Mouse (Mus musculus) adrenal gland, adult (tissue): ENCODE results near the gene Sart3.
A peak's percentile ranks its signal among the peaks of the same experiment; 100 is the strongest.

ENCODE experiments used
- DNase-seq, 2 experiments: peaks; one replicate each; pipeline ENCODE4 v3.0.0; 2022 to 2023; ENCODE audit warnings: low spot score in 1 of 2; ENCODE audit not compliant: inconsistent age in 2 of 2

Sart3 gene

DNA sequence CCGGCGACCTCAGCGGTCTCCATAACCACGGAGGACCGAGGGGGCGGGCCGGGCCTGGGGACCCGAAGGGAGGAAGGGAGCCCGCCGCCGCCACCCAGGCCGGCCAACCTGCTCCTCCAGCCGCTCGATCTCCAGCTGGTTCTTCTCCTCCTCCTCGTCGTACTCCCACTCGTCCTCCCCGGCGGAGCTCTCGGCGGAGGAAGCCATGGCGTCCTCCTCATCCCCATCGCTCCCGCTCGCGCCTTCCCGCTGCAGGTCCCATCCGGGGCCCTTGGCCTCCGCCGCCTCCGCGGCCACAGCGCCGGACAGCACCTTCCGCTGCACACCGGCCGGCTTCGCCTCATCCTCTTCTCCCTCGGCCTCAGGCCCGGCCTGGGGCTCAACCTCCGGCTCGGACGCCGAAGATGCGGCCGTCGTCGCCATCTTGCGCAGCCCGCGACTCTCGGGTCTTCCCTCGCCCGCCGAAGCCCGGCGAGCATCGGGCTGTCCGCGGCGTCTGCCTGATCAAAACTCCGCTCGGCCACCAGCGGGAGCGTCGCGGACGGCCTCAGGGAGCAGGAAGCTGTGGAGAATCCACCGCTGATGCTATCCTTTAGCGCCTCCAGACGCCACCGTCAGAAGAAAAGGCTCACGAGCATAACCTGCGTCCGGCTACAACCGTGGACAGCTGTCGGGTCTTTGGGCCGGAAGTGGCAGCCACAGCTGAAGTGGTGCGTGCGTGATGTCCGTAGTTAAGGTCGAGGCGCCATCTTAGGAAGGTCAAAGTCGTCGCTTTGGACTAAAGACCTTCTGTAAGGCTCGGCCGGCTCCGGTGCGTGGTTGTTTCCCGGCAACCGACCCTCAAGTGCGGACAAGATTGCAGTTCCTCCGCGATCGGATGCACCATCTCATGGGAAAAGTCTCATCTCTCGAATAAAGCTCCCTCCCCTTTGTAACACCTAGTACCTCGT, 822 bp downstream of the Sart3 start:
- DNase-seq = peak; percentile 91 to 97

DNA sequence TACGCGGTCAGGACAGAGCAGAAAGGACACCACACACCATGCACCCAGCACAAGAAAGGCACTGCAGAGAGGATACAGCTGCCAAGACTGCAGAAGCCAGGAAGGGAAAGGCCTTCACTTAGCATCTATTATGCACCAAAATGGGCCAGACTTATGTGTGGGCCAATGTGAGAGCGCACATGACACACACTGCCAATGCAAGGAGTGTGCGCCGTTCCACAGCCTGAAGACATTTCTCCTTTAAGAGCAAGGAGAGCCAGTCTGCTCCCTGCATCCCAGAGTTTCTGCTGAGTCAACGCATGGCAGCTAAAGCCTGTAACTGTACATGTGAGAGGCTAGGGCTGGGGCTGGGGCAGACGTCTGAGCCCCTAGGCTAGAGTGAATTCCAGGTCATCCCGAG, 3.5 kb downstream of the Sart3 start:
- no peak for DNase-seq

GRCm38 (mm10) chr5:113765641-113766526, 6.4 kb downstream of the Sart3 start:
- DNase-seq = peak in 1 of 2 experiments; percentile 66

DNA sequence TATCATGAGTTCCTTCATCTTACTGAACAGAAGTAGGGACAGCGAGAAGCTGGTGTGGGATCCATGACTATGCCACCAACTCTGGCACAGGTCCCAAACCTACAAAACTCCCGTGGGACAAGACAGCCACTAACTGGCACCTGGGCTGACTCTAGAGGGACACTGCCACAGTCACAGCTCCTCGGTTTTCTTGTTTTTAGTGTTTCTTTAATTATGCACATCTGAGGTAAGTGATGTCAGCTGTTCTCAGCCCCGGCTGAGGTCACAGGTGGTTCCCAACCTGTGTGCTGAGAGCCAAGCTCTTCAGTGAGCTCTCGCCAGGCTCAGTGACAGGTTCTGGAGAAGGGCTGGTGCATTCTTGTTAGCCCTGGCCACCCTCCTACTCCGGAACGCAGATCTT, 7.9 kb downstream of the Sart3 start:
- DNase-seq = no peak

GRCm38 (mm10) chr5:113761585-113761984, 10.7 kb downstream of the Sart3 start:
- DNase-seq = no peak

DNA sequence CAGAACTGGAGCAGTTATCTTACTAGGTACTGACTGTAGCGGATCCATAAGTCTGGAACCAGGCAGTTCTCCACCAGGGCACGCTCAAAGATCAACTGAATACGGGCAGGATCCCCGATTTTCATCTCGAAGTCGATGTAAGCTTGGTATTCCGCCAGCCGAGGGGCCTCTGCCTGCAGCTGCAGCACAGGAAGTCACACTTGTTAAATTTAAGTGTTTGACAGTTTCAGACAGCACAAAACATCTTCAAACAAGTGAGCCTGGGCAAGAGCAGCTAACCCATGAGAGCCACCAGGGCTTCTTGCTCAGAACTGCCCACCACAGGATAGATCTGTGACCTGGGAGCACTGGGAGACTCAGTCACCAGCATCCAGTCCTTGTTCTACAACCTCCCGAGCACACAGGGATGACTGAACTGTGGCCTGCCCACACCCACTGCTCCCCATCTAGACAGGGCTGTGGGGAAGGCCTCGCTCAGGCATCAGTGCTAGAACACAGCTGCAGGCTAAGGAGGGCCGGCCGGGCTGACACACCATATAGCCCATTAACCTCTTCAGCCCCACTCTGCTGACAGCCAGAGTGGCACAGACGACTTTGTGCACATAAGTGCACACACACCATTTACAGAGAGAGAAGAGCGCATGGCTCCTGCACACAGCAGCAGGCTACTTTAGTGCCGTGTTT, 16.8 kb downstream of the Sart3 start:
- no peak for DNase-seq

DNA sequence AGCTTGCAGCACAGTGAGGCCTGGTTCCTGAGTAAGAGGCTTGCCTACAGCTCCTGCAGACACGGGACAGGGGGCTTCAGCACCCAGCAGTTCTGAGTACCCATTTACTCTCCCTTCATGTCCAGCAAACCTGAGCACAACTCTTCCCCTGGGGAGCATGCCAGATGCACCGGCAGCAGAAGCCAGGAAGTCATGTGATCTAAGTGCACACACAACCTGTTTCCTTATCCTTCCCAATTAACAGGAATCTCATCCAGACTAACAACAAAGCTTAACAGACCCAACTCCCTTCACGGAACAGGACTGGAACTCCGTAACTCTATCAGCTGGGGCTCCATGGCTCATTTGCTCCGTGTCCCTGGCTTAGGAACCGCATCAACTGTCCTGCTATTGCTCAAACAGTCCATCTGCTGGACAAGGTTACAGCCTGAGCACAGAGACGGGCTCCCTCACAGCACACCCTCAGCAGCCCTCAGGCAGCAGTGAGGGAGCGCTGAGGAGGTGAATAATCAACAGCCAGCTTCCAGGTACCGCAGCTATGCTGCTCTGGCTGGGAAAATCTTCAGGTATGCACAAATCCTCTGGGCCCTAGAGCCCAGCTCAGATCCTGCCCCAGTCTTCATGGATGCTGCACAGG, 20.7 kb downstream of the Sart3 start:
- peak in 1 of 2 experiments; percentile 33 for DNase-seq

- DNase-seq = no peak
These were observed 23.6 kb downstream of the Sart3 start for GRCm38 (mm10) chr5:113748556-113749331.

- DNase-seq = no peak
These were observed 24.7 kb downstream of the Sart3 start for GRCm38 (mm10) chr5:113747629-113748028.

- peak; percentile 29 to 56 for DNase-seq
These were observed 34.6 kb downstream of the Sart3 start for GRCm38 (mm10) chr5:113737607-113738237.

DNA sequence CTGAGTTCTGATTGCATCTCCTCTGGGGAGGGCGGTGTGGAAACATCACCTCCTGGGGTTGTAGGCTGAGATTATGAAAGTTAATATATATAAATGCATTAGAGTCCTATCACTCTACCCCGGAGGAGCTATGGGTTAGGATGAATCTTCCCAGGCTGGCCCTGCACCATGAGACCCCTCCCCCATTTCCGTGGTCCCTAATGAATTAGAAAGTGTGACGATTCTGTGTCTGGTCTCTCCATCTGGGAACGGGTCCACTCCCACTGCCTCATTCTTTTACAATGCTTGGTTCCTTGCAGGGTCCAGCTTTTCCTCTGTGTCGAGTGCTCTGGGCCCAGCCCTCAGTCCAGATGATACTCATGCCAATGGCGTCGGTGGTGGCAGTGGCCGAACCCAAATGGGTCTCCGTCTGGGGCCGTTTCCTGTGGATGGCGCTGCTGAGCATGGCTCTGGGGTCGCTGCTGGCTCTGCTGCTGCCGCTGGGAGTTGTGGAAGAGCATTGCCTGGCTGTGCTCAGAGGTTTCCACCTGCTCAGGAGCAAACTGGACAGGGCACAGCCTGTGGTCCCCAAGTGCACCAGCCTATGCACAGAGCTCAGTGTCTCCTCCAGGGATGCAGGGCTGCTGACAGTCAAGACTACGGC, 35.7 kb downstream of the Sart3 start:
- DNase-seq = peak; percentile 26 to 45

DNA sequence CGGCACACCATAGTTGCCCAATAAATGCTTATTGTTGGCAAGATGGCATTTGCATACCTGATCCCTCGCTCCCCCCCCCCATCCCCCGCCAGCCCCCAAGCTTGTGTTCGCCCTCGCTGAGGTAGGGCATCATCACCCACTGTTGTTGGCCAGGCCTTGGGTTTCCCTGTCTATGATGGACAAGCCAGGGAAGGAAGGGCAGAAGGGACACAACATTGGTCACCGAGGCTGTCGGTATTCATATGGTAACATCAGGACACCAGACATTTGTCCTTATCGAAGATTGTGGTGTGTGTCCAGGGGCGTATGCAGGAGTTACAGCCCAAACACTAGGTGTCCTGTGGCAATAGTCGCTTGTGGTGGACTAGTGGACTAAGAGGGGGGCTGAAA, 36.2 kb downstream of the Sart3 start:
- no peak for DNase-seq

GRCm38 (mm10) chr5:113735345-113736112, 36.8 kb downstream of the Sart3 start, which contains the start of gene Ficd:
Ficd (plus strand) TSS chr5:113735803.
- peak; percentile 94 to 96 for DNase-seq

- DNase-seq = no peak
These were observed 37.3 kb downstream of the Sart3 start for GRCm38 (mm10) chr5:113735023-113735344.

DNA sequence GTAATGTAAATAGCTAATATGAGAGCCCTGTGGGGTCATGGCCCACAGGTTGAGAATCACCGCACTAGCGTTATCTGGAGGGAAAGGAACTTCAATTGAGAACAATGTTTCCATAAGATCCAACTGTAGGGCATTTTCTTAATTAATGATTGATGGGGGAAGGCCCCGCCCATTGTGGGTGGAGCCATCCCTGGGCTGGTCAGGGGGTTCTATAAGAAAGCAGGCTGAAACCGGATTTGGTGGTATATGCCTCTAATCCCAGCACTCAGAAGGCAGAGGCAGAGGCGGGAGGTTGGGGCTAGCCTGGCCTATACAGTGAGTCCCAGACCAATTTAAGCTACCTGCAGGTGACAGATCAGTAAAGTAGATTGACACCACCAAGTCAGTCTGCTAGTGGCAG, 37.9 kb downstream of the Sart3 start:
- DNase-seq = no peak

GRCm38 (mm10) chr5:113732182-113732581, 40.1 kb downstream of the Sart3 start:
- peak in 1 of 2 experiments; percentile 74 for DNase-seq

- DNase-seq = no peak
These were observed 41.1 kb downstream of the Sart3 start for GRCm38 (mm10) chr5:113731174-113731573.

DNA sequence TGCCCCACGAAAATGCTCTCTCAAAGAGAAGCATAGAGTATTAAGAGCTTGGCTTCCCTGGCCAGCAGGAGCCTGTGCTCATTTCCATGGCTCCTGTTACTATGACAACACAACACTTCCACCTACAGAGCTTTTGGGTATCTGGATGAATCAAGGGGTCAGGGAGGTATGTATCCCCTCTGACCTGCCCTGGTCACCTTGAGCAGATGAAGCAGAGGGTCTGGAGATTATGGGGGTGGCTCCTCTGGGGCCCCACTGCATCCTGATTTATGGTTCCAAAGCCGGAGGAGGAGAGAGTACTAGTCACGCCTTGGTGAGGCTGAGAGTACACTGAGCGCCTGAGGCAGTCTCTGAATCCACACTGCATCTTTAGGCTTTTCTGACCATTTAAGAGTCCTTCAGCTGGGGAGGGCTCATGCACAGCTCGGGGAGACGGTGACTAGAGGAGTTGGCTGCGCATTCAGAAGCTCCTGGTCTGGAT, 41.6 kb downstream of the Sart3 start:
- no peak for DNase-seq
